Mouse (Mus musculus) gastrocnemius, adult 2 months (tissue): ENCODE measurements around the gene Purb. TPM values are rescaled to one million over a fixed set of nuclear protein-coding genes. Genes with fewer than 3 reads are reported as not detected.
A peak's percentile ranks its signal among the peaks of the same experiment; 100 is the strongest.

Source experiments
- DNase-seq: peaks from one replicate; pipeline ENCODE4 v3.0.0; 2022
- H3K27ac ChIP-seq: fragments of 200-600 bp; 2 replicates; pipeline ENCODE4 v1.8.1; 2022; ENCODE audit warnings: mild to moderate bottlenecking
- H3K4me3 ChIP-seq: fragments of 200-600 bp; 2 replicates; pipeline ENCODE4 v1.8.1; 2022; ENCODE audit warnings: mild to moderate bottlenecking, moderate library complexity
- CTCF ChIP-seq: fragments of 200-600 bp; IDR thresholded peaks from 2 replicates; pipeline ENCODE4 v1.8.1; 2022; ENCODE audit warnings: antibody characterized with exemption, mild to moderate bottlenecking, moderate library complexity
- intact Hi-C: fragments of 180-260 bp; cut with DNase I; formaldehyde crosslinking; loops from one replicate; pipeline ENCODE4 v1.15.1; 2025
- total RNA-seq, 2 experiments: library from RNA; stranded (reverse); gene quantifications; 2 replicates each; pipeline ENCODE4 v1.2.3; 2021

Gene Purb
- total RNA-seq, 2 experiments from 2014 or later: 19.9 to 23.5 TPM

GRCm38 (mm10) chr11:6504226-6504625 is 28.5 kb upstream of the Purb start:
- intact Hi-C loops: no loop called here
- TF ChIP-seq CTCF: no peak
- DNase-seq: no peak
- no peak overlapping the region for H3K27ac ChIP-seq
- H3K4me3 ChIP-seq: no peak overlapping the region

- Histone ChIP-seq H3K4me3 (no peak overlapping the region), H3K27ac (no peak overlapping the region)
- no peak for DNase-seq
- no peak for TF ChIP-seq CTCF
- intact Hi-C loops: no loop called here
Measured at GRCm38 (mm10) chr11:6502506-6502905, 26.8 kb upstream of the Purb start.

DNA sequence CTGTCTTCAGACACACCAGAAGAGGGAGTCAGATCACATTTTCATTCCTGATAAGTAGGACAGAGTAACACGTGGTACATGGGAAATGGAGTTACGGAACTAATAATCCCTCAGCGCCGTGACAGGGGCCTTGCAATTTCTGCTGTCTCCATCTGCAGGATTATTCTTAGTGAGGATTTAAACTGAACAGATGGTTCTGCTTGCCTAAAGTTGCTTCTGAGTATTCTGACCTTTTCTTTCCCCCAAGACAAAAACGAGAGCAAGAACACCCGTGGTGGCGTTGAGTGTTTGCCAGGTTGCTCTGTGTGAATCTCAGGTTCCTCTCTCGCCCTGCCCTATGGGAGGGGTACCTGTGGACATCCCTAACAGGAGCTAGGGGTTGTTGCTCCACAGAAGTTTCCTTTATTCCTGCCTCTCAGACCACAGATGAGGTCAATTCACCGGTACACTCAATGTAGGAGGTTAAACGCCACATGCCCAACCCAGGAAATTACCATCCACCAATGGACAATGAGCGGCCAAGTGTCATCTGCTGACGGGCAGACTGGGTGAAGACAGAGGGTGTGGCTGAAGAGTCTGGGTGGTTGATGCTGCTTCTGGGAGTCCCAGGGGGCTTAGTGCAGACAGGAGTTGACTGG is 21.7 kb upstream of the Purb start:
- intact Hi-C loops: no loop called here
- peak; percentile 3; the same call in 1 of the 2 replicates for TF ChIP-seq CTCF
- peak overlapping the region; percentile 31 for H3K4me3 ChIP-seq

GRCm38 (mm10) chr11:6489691-6490503 is 14.2 kb upstream of the Purb start:
- peak; percentile 65 for TF ChIP-seq CTCF
- intact Hi-C loops: no loop called here
- no peak overlapping the region for H3K27ac ChIP-seq
- no peak overlapping the region for H3K4me3 ChIP-seq
- DNase-seq: peak; percentile 67

More for the DNA sequence above, 21.7 kb upstream of the Purb start:
- peak overlapping the region; percentile 43 for H3K27ac ChIP-seq
- no peak for DNase-seq

DNA sequence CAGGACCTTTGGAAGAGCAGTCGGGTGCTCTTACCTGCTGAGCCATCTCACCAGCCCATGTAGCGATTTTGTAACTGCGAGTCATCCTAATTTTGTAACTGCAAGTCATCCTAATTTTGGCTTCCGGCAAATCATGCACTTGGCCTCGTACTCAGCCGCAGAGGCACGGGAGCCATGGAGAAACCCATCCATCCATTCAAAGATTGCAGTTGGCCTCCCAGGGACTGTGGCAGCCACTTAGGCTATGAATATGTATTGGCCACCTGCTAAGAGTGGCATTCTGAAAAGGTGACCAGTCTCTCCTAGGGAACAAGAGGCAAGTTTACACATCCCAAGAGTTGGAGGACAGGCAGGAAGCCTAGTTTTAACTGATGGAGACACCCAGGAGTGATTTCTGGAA is 13.5 kb upstream of the Purb start:
- TF ChIP-seq CTCF: no peak
- no peak overlapping the region for H3K4me3 ChIP-seq
- H3K27ac ChIP-seq: no peak overlapping the region
- intact Hi-C loops: no loop called here
- DNase-seq: no peak

DNA sequence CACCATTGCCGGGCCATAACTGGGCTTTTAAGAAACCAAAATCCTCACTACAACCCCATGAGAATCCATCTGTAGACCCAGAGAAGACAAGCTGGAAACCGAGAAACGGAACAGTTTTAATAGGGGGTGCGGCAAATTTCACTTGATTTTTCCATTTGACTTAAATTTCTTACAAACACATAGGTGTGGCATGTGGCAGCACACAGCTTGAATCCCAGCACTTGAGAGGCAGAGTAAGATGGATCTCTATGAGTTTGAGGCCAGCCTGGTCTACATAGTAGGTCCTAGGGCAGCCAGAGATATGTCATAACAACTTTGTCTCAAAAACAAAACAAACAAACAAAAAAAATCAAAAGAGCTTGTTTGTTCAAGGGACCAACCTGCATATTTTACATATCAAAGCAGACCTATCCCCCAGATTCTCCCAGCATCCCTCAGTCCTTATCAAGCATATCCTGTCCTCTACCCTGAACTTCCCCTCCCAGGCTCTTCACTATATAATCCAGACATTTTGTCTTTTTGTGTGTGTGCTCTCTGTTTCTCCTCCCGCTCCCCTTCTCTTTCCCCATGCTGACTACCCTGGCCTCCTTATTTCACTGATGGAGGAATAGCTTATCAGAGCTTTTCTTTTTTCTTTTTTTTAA is 12.4 kb upstream of the Purb start:
- intact Hi-C loops: no loop called here
- Histone ChIP-seq H3K4me3 (no peak overlapping the region), H3K27ac (no peak overlapping the region)
- TF ChIP-seq CTCF: no peak
- no peak for DNase-seq

DNA sequence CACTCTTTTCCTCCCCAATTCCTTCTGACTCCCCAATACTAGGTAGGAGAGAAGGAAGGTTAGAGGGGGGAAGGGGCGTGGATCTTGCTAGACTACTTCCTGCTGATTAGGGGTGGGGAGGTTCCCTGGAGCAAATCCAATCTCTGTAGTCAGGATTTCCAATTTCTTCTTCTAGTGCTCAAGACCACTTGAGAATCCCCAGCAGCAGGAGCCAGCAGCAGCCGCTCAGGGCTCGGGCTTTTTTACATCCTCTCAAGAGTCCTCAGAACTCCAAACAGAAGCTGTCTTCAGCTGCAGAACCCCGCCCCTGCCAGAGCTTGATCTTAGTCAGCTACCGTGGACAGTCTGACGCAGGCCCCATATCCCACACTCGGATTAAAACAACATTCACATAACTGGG is 11.8 kb upstream of the Purb start:
- intact Hi-C loops: no loop called here
- no peak overlapping the region for H3K4me3 ChIP-seq
- DNase-seq: no peak
- no peak overlapping the region for H3K27ac ChIP-seq
- no peak for TF ChIP-seq CTCF

- intact Hi-C loops: no loop called here
- Histone ChIP-seq H3K4me3 (no peak overlapping the region), H3K27ac (no peak overlapping the region)
- DNase-seq: no peak
- TF ChIP-seq CTCF: no peak
Measured at GRCm38 (mm10) chr11:6486916-6487315, 11.2 kb upstream of the Purb start.

DNA sequence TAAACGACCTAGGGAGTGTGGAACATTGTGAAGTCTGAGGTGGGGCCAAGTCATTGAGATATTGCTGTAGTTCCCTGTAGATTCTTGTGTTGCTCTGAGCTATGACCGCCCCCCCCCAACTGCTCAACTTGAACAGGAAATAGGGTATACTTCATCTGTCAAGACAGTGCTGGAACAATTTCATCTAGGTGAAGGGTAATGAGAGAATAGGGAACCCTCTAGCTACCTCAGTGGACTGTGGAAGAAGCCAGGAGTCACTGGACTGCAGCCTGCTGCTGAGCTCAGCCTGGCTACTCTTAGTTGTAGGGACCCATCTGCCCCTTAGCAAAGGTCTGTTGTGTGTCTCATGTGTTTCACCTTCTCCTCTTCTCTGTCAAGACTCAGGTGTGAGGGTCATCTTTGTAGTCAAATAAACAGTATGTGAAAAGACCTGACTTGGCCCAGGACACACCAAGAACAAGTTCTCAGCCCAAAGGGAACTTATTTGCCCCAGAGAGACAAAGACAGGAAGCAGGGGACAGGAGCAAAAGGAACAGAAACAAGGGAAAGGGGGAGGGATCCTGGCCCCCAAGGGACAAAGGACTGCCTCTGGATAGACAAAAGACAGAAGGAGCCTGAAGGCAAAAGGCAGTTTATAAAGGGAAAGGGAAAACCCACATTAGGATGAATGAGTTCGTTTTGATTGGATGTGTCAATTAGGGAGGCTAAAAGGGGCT is 8.7 kb upstream of the Purb start:
- H3K27ac ChIP-seq: no peak overlapping the region

GRCm38 (mm10) chr11:6483103-6483502 is 7.4 kb upstream of the Purb start:
- DNase-seq: no peak
- Histone ChIP-seq H3K4me3 (no peak overlapping the region), H3K27ac (no peak overlapping the region)
- TF ChIP-seq CTCF: no peak
- intact Hi-C loops: no loop called here

More for the DNA sequence above, 8.7 kb upstream of the Purb start:
- intact Hi-C loops: no loop called here
- H3K4me3 ChIP-seq: no peak overlapping the region
- TF ChIP-seq CTCF: no peak
- DNase-seq: no peak

- Histone ChIP-seq H3K4me3 (no peak overlapping the region), H3K27ac (no peak overlapping the region)
- no peak for TF ChIP-seq CTCF
- intact Hi-C loops: no loop called here
- peak; percentile 32 for DNase-seq
Measured at GRCm38 (mm10) chr11:6481669-6482185, 6.0 kb upstream of the Purb start.

DNA sequence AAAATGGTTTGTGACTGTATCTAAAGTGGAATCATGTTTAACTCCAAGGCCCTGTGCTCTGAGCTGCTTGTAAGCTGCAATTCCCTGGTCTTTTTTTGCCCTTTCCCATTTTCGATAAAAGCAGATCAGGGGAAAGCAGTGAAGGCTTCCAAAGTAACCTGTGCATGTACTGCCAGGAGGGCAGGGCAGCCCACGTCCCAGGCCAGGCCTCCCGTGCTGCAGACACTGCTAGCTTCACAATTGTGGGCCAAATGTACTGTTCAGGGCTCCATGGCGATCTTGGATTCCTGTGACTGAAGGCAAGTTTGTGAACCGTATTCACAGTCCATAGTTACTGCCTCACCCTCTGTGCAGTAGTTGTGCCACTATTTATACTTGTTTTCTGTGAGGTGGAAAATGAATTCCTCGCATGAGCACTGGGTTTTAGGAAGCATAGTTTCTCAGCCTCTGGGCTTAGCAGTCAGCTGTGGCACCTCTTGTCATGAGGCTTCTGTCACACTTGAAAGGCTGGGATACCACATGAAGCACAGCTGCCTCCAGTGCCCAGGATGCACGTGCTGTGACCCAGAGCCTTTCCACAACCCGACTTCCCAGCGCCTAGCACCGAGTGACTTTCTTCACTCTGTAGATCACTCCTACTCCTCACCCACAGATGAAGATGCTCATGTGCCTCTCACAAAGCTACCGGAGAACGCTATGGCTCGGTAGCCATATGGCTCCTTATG is 5.1 kb upstream of the Purb start:
- no peak for TF ChIP-seq CTCF
- DNase-seq: no peak
- intact Hi-C loops: no loop called here
- Histone ChIP-seq H3K4me3 (no peak overlapping the region), H3K27ac (no peak overlapping the region)
